Comparison of ENCODE assay signal across 8 mouse cellular contexts in the genomic region with DNA sequence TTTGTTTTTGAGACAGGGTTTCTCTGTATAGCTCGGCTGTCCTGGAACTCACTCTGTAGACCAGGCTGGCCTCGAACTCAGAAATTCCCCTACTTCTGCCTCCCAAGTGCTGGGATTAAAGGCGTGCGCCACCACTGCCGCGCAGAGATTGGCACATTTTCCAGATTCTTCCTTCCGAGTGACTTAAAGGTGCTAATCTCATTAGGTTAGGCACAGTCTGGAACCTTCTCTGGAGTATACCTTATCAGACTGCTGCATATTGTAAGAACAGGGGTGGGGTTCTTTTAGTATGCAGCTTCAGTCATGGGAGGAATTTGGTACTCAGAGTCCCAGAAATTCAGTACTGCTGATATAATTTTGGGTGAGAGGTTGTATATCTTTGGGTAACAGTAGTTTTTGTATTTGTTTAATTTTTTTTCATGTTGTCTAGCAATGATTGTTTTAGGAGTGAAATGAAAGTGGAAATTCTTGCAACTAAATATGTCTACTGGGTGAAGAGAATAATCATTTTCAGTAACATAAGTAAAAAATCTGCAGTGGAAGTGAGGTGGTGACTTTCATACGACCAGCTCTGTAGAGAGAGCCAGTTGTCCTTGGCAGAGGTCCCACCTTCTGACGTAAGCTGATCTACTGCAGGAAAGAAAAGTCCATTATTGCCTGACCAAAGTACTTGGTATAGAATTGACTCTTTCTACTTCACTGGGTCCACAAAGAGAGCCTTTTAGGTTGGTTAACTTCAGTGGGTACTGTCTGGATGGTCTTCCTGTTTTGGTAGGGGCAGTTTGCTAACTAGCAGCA. TPM values are rescaled to one million over a fixed set of nuclear protein-coding genes. Genes with fewer than 3 reads are reported as not detected.
DNase-seq lines count a peak whose midpoint lies in the region; ATAC-seq and TF ChIP-seq lines count a peak whose summit lies in the region.

No protein-coding gene starts in this region.

- H3K4me1 ChIP-seq in heart, adult 2 months (ENCODE audit: control insufficient read depth, insufficient read depth, low read length) = peaks cover 33% of the 10 kb centered on the region
- H3K4me1 ChIP-seq in kidney, embryonic 14.5 days (ENCODE audit: control insufficient read depth, insufficient read depth, low read length) = peaks cover 30% of the 10 kb centered on the region
- peaks cover 18% of the 10 kb centered on the region for H3K4me1 ChIP-seq in lung, embryonic 14.5 days (ENCODE audit: insufficient read depth)

- H3K4me2 ChIP-seq in kidney, embryonic 14.5 days (replicated peaks; ENCODE audit: low read depth, low read length) = no peak overlapping the region
- 0 out of 2 replicates have a peak overlapping the region, but pooled peaks have one; percentile 12 for H3K4me2 ChIP-seq in lung, embryonic 14.5 days

- TF ChIP-seq POLR2A in heart, adult 2 months (IDR thresholded peaks at IDR 0.05; ENCODE audit: insufficient read depth, low read depth, low read length) = 0 out of 2 replicates have a peak, but pooled peaks have one; percentile 12

- peaks cover 8% of the 10 kb centered on the region for H3K79me2 ChIP-seq in heart, adult 2 months (replicated peaks; ENCODE audit: control insufficient read depth, insufficient read depth, low read length)

- 20% methylated on average over 9 of the region's 9 CpGs for WGBS in heart, adult 2 months
- 73% methylated on average over 9 of the region's 9 CpGs for WGBS in kidney, embryonic 14.5 days
- 61% methylated on average over 9 of the region's 9 CpGs for WGBS in lung, embryonic 14.5 days

- peak overlapping the region; percentile 97 for H3K4me3 ChIP-seq in layer of hippocampus, adult 2 months
- H3K4me3 ChIP-seq in heart, adult 2 months = no peak overlapping the region
- no peak overlapping the region for H3K4me3 ChIP-seq in kidney, embryonic 14.5 days (ENCODE audit: low read length)
- no peak overlapping the region for H3K4me3 ChIP-seq in lung, embryonic 14.5 days (ENCODE audit: low read depth, low read length)

- TF ChIP-seq EP300 in heart, adult 2 months (IDR thresholded peaks at IDR 0.05; ENCODE audit: insufficient read depth, low read depth, low read length) = no peak

- H3K27me3 ChIP-seq in heart, adult 2 months (ENCODE audit: control insufficient read depth, insufficient read depth, low read length) = no peaks in the 10 kb centered on the region
- H3K27me3 ChIP-seq in kidney, embryonic 14.5 days (ENCODE audit: control insufficient read depth, insufficient read depth, low read length) = no peaks in the 10 kb centered on the region
- no peaks in the 10 kb centered on the region for H3K27me3 ChIP-seq in lung, embryonic 14.5 days (ENCODE audit: insufficient read depth, low read length)

- no peak overlapping the region for H3K9ac ChIP-seq in heart, adult 2 months (ENCODE audit: low read depth, low read length)
- H3K9ac ChIP-seq in kidney, embryonic 14.5 days (ENCODE audit: low read depth, low read length) = no peak overlapping the region
- H3K9ac ChIP-seq in lung, embryonic 14.5 days = no peak overlapping the region; the same call in 1 of the 2 replicates

- peaks cover 74% of the 10 kb centered on the region for H3K36me3 ChIP-seq in heart, adult 2 months (ENCODE audit: control insufficient read depth, insufficient read depth, low read length)
- peaks cover 22% of the 10 kb centered on the region; the same call in 1 of the 2 replicates for H3K36me3 ChIP-seq in kidney, embryonic 14.5 days (ENCODE audit: control insufficient read depth, insufficient read depth, low read length)
- peaks cover 32% of the 10 kb centered on the region for H3K36me3 ChIP-seq in lung, embryonic 14.5 days (ENCODE audit: insufficient read depth)

- no peaks in the 10 kb centered on the region for H3K9me3 ChIP-seq in kidney, embryonic 14.5 days (ENCODE audit: control insufficient read depth, low read length)
- H3K9me3 ChIP-seq in lung, embryonic 14.5 days (ENCODE audit: low read depth, low read length) = no peaks in the 10 kb centered on the region

- intact Hi-C loops in heart, adult 2 months (cut with DNase I) = no loop called here

- no peak for TF ChIP-seq CTCF in layer of hippocampus, adult 2 months (conservative IDR thresholded peaks at IDR 0.05)
- TF ChIP-seq CTCF in heart, adult 2 months (IDR thresholded peaks at IDR 0.05) = no peak
- no peak for TF ChIP-seq CTCF in lung, embryonic 14.5 days (IDR thresholded peaks at IDR 0.05; ENCODE audit: low read depth)

- DNase-seq in layer of hippocampus, adult 2 months (ENCODE audit: low spot score in 2 of 2) = peak in 1 of 2 experiments; percentile 47
- DNase-seq in layer of hippocampus, postnatal 14 days (ENCODE audit: low spot score in 2 of 2) = no peak
- peak; percentile 20 for DNase-seq in c-Kit-negative CD71-positive TER-119-positive erythroid progenitor cells, embryonic 14.5 days (ENCODE audit: low read depth, low spot score)
- DNase-seq in heart, adult 2 months = peak; percentile 77 to 82
- DNase-seq in lung, embryonic 14.5 days = peak; percentile 86
- peak; percentile 78 for DNase-seq in urinary bladder, postnatal 14 days (ENCODE audit: low spot score)
- DNase-seq in embryo, embryonic 10.5 days (ENCODE audit: low spot score) = no peak

- no peak for ATAC-seq in kidney, embryonic 14.5 days (ENCODE audit: low FRiP score, low TSS enrichment)
- ATAC-seq in lung, embryonic 14.5 days (ENCODE audit: insufficient read depth) = no peak; the same call in 1 of the 2 replicates

- peak overlapping the region; percentile 28; the same call in 1 of the 2 replicates for H3K27ac ChIP-seq in layer of hippocampus, adult 2 months
- peak overlapping the region; percentile 77 for H3K27ac ChIP-seq in heart, adult 2 months
- 0 out of 2 replicates have a peak overlapping the region, but pooled peaks have one; percentile 1 for H3K27ac ChIP-seq in kidney, embryonic 14.5 days (ENCODE audit: low read depth, low read length)
- peak overlapping the region; percentile 72; the same call in 1 of the 2 replicates for H3K27ac ChIP-seq in lung, embryonic 14.5 days (ENCODE audit: low read depth)

RNA-seq across cellular contexts. Expression of gene Sptan1, which starts 6.7 kb away (rescaled TPM):
- 100 to 1,000 TPM; 879 to 882 TPM for total RNA-seq in layer of hippocampus, adult 2 months (2021)
- 1,000 to 10,000 TPM in 1 of 2 experiments, 100 to 1,000 TPM in 1; 959 to 1,004 TPM for total RNA-seq in layer of hippocampus, postnatal 14 days (2021)
- total RNA-seq in heart, adult 2 months (2021) = 100 to 1,000 TPM; 159 to 167 TPM
- polyA plus RNA-seq in heart, adult 2 months (2012; rRNA removed) = 130 and 163 TPM in 2 replicates
- 121 and 136 TPM in 2 replicates for polyA plus RNA-seq in kidney, embryonic 14.5 days (2014; fragmentation: Nextera tagmentation; extraction: Ambion mirVana)
- 149 and 154 TPM in 2 replicates for polyA plus RNA-seq in lung, embryonic 14.5 days (2014; fragmentation: Nextera tagmentation; extraction: Ambion mirVana)

RNA-seq across cellular contexts. Expression of gene Gle1, which starts 36.8 kb away (rescaled TPM):
- total RNA-seq in layer of hippocampus, adult 2 months (2021) = 10 to 100 TPM; 48.0 to 48.9 TPM
- 10 to 100 TPM; 44.8 to 47.3 TPM for total RNA-seq in layer of hippocampus, postnatal 14 days (2021)
- 10 to 100 TPM; 23.8 to 25.6 TPM for total RNA-seq in heart, adult 2 months (2021)
- polyA plus RNA-seq in heart, adult 2 months (2012; rRNA removed) = 14.9 and 25.5 TPM in 2 replicates
- 43.8 and 57.9 TPM in 2 replicates for polyA plus RNA-seq in kidney, embryonic 14.5 days (2014; fragmentation: Nextera tagmentation; extraction: Ambion mirVana)
- 59.0 and 64.0 TPM in 2 replicates for polyA plus RNA-seq in lung, embryonic 14.5 days (2014; fragmentation: Nextera tagmentation; extraction: Ambion mirVana)

Comparison
In these comparisons a context has a peak if more than half of its experiments do, and no peak if none do; other contexts are left out.
1. DNase-seq: peak in c-Kit-negative CD71-positive TER-119-positive erythroid progenitor cells, embryonic 14.5 days (single experiment), heart, adult 2 months (2 of 2), lung, embryonic 14.5 days (single experiment) and urinary bladder, postnatal 14 days (single experiment); none in layer of hippocampus, postnatal 14 days (0 of 2) and embryo, embryonic 10.5 days (single experiment).
2. H3K27ac ChIP-seq: peak in every context shown above with its lines; median percentile 77 in heart, adult 2 months; 72 in lung, embryonic 14.5 days; 28 in layer of hippocampus, adult 2 months; 1 in kidney, embryonic 14.5 days.
3. RNA of gene Sptan1, which starts 6.7 kb away (total RNA-seq): 959 to 1,004 TPM in layer of hippocampus, postnatal 14 days and 879 to 882 TPM in layer of hippocampus, adult 2 months; 159 to 167 TPM in heart, adult 2 months; every median in the first group is over 4 times any median in the second.